Comparison of ENCODE assay signal across 8 mouse cellular contexts in genomic region chr2:154436458-154437190, GRCm38 (mm10). TPM values are rescaled to one million over a fixed set of nuclear protein-coding genes. Genes with fewer than 3 reads are reported as not detected.
DNase-seq lines count a peak whose midpoint lies in the region; ATAC-seq and TF ChIP-seq lines count a peak whose summit lies in the region.

Gene Cbfa2t2 (plus strand): TSS chr2:154436481.

- ATAC-seq in liver, embryonic 12.5 days: peak; percentile 62

- H3K36me3 ChIP-seq in kidney, adult 2 months (ENCODE audit: control insufficient read depth, insufficient read depth, low read length): no peaks in the 10 kb centered on the region
- no peaks in the 10 kb centered on the region for H3K36me3 ChIP-seq in liver, embryonic 12.5 days

- H3K4me1 ChIP-seq in kidney, adult 2 months (ENCODE audit: control insufficient read depth, insufficient read depth, low read length): peaks cover 21% of the 10 kb centered on the region; the same call in 1 of the 2 replicates
- peaks cover 45% of the 10 kb centered on the region for H3K4me1 ChIP-seq in liver, embryonic 12.5 days

- H3K9ac ChIP-seq in liver, embryonic 12.5 days: peak within 1 kb of the TSS; percentile 98

- H3K4me2 ChIP-seq in liver, embryonic 12.5 days: peak within 1 kb of the TSS; percentile 87

- H3K9me3 ChIP-seq in liver, embryonic 12.5 days (replicated peaks): no peaks in the 10 kb centered on the region

- H3K27ac ChIP-seq in kidney, adult 2 months (ENCODE audit: insufficient read depth, low read depth, low read length): peak within 1 kb of the TSS; percentile 79
- peak within 1 kb of the TSS; percentile 87 for H3K27ac ChIP-seq in liver, embryonic 12.5 days

- no peak for TF ChIP-seq CTCF in kidney, adult 2 months (conservative IDR thresholded peaks at IDR 0.05; ENCODE audit: insufficient read depth, insufficient read length, low read depth, low read length)

- H3K27me3 ChIP-seq in kidney, adult 2 months (replicated peaks; ENCODE audit: control insufficient read depth, insufficient read depth, low read length): no peaks in the 10 kb centered on the region
- H3K27me3 ChIP-seq in liver, embryonic 12.5 days (replicated peaks): no peaks in the 10 kb centered on the region

- under 1% methylated on average over 56 of the region's 70 CpGs for WGBS in kidney, adult 2 months
- whole genome bisulfite sequencing in liver, embryonic 12.5 days (ENCODE audit: insufficient replicate concordance): under 1% methylated on average over 70 of the region's 70 CpGs

- H3K4me3 ChIP-seq in kidney, adult 2 months (ENCODE audit: insufficient read depth, low read depth, low read length): peak within 1 kb of the TSS; percentile 86
- peak within 1 kb of the TSS; percentile 96 for H3K4me3 ChIP-seq in liver, embryonic 12.5 days

- TF ChIP-seq POLR2A in kidney, adult 2 months (IDR thresholded peaks at IDR 0.05; ENCODE audit: low read depth, low read length): no peak

- peak; percentile 39 to 70 for DNase-seq in urinary bladder, adult 18-20 months (ENCODE audit: low spot score in 2 of 2)
- no peak for DNase-seq in urinary bladder, postnatal 10 days (ENCODE audit: low spot score)
- peak; percentile 75 for DNase-seq in embryo, embryonic 9.5 days (ENCODE audit: extremely low spot score)
- peak; percentile 32 for DNase-seq in heart, adult 8-10 months (ENCODE audit: low spot score)
- peak; percentile 72 for DNase-seq in kidney, adult 2 months
- peak; percentile 56 for DNase-seq in naive thymus-derived CD4-positive, alpha-beta T cell, adult 2 months (ENCODE audit: low read depth)
- no peak for DNase-seq in right cerebral cortex, adult 18-20 months

RNA-seq across cellular contexts. Expression of gene Cbfa2t2, which starts in this region (rescaled TPM):
- total RNA-seq in heart, adult 8-10 months (2022): 10 to 100 TPM; 11.6 to 22.2 (median 16.0) TPM
- 11.7 and 11.8 TPM in 2 replicates for polyA plus RNA-seq in kidney, adult 2 months (2012; rRNA removed)
- 13.8 and 15.1 TPM in 2 replicates for polyA plus RNA-seq in liver, embryonic 12.5 days (2016; fragmentation: Nextera tagmentation; extraction: Ambion mirVana)

Comparison
In these comparisons a context has a peak if more than half of its experiments do, and no peak if none do; other contexts are left out.
1. DNase-seq: peak in urinary bladder, adult 18-20 months (2 of 2), embryo, embryonic 9.5 days (single experiment), heart, adult 8-10 months (single experiment), kidney, adult 2 months (single experiment) and naive thymus-derived CD4-positive, alpha-beta T cell, adult 2 months (single experiment); none in urinary bladder, postnatal 10 days (single experiment) and right cerebral cortex, adult 18-20 months (single experiment).